Mouse (Mus musculus) 3134 (cell line): Measurements from ENCODE around the gene Gm28038.

Source experiments
- DNase-seq: peaks from one replicate; pipeline ENCODE4 v3.0.0-alpha.2; 2011; ENCODE audit warnings: low spot score; ENCODE audit not compliant: insufficient read length; ENCODE audit errors: extremely low read depth

Gene Gm28038

GRCm38 (mm10) chr2:30343601-30344137 lies 62.8 kb downstream of the Gm28038 start:
- no peak for DNase-seq

GRCm38 (mm10) chr2:30345971-30346676 lies 65.3 kb downstream of the Gm28038 start:
- DNase-seq: no peak

DNA sequence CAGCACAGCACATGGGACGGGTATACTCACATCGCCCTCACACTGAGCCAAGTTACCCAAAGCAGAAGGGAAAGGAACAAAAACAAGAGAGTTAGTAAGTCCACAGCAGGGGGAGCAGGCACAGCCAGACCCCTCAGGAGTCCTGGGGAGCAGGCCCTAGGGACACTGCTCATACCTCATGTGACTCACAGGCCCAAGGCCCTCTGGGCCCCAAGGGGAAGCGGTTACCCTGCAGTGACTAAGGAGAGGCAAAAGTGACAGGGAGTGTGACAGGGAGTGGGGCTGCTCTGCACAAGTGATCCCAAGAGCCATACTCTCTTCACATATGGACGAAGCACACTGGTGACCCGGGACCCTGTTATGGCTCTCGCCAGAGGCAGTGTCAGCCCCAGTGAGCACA lies 68.4 kb downstream of the Gm28038 start:
- no peak for DNase-seq
